Mouse (Mus musculus) intestine, embryonic 16.5 days (tissue): ENCODE results near the gene Mb21d2. TPM values are rescaled to one million over a fixed set of nuclear protein-coding genes. Genes with fewer than 3 reads are reported as not detected.

ENCODE experiments used
- ATAC-seq: fragments of 200-750 bp; cut with Nextera tagmentation; 2 replicates; pipeline ENCODE4 v1.8.0; 2017; ENCODE audit warnings: moderate TSS enrichment, moderate library complexity
- H3K27ac ChIP-seq: fragments of 300-500 bp; sonication (generic); 2 replicates; pipeline ENCODE4 v1.5.1; 2014; ENCODE audit warnings: mild to moderate bottlenecking, low read length
- H3K27me3 ChIP-seq: fragments of 300-500 bp; sonication (generic); replicated peaks from 2 replicates; pipeline ENCODE4 v1.6.1; 2014; ENCODE audit warnings: low read length, control low read depth, mixed read lengths; ENCODE audit not compliant: control insufficient read depth, insufficient read depth
- H3K36me3 ChIP-seq: fragments of 300-500 bp; sonication (generic); 2 replicates; pipeline ENCODE4 v1.6.1; 2014; ENCODE audit warnings: low read length, control low read depth; ENCODE audit not compliant: control insufficient read depth, insufficient read depth
- H3K4me1 ChIP-seq: fragments of 300-500 bp; sonication (generic); 2 replicates; pipeline ENCODE4 v1.6.1; 2014; ENCODE audit warnings: low read length, control low read depth, mixed read lengths; ENCODE audit not compliant: control insufficient read depth, insufficient read depth
- H3K4me2 ChIP-seq: fragments of 300-500 bp; sonication (generic); 2 replicates; pipeline ENCODE4 v1.6.1; 2014; ENCODE audit warnings: low read depth, low read length, control low read depth
- H3K4me3 ChIP-seq: fragments of 300-500 bp; sonication (generic); 2 replicates; pipeline ENCODE4 v1.5.1; 2014; ENCODE audit warnings: mild to moderate bottlenecking, low read length
- H3K9ac ChIP-seq: fragments of 300-500 bp; sonication (generic); 2 replicates; pipeline ENCODE4 v1.6.1; 2014; ENCODE audit warnings: low read depth, low read length
- H3K9me3 ChIP-seq: fragments of 300-500 bp; sonication (generic); 2 replicates; pipeline ENCODE4 v1.6.1; 2016; ENCODE audit warnings: low read length, control low read depth; ENCODE audit not compliant: control insufficient read depth
- WGBS: fragments of 180-500 bp; shearing (Covaris S2); extraction: QIAGEN DNeasy Blood & Tissue Kit; methylation state at CpG from one replicate; pipeline ENCODE4 v1.1.7; 2014; 5-methylcytosine and 5-hydroxymethylcytosine counted together
- polyA plus RNA-seq: library from polyadenylated mRNA; unstranded; fragments of >200 nt; fragmentation: Nextera tagmentation; extraction: Ambion mirVana; gene quantifications from 2 replicates; pipeline ENCODE4 v1.2.1, GENCODE M21; 2015

The Mb21d2 gene
- polyA plus RNA-seq, 1 experiment from 2014 or later, result 6.6 TPM

DNA sequence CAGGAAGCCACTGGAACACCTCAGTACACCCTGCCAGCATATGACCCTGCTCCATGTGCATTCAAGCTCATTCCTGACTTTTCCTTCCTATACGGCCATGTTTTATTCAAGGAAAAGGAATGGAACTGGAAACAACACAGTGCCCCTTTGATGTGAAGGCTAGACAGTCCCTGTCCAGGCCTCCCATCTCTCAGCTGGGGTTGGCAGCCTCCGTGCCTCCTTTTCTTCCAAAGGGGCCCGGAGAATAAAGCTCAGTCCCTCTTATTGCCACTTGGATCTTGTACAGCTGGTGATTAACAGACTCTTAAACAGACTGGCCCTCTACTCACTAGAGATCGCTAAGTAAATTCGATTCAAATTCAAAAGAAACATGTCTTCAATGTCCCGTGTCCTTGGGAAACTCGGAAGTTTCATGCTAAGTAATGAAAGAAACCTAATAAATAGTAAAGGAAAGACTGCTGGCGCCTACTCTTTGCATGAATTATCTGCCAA is 56.0 kb downstream of the Mb21d2 start:
- Histone ChIP-seq H3K4me3 (no peak overlapping the region), H3K27me3 (no peaks in the 10 kb centered on the region), H3K9ac (no peak overlapping the region), H3K4me2 (no peak overlapping the region), H3K36me3 (no peaks in the 10 kb centered on the region), H3K27ac (no peak overlapping the region), H3K4me1 (peaks cover 22% of the 10 kb centered on the region), H3K9me3 (no peaks in the 10 kb centered on the region)
- whole genome bisulfite sequencing, result 75% methylated on average over 8 of the region's 8 CpGs
- no peak for ATAC-seq

DNA sequence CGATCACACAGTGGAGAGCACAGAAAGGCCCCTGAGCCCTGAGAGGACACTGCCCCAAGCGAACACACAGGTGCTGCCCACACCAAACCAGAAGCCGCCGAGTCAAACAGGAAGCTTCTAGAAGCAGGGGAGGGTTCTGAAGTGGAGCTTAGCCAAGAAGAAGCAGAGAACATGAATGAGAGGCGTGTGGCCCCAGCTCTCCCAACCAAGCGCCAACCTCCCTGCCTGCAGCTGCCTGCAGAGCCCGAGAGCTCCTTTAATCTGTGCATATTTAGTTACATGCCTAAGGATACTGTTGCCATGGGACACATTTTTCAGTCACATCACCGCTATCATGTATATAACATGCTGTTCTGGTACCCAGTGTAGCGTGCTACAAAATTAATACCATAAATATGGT is 58.6 kb downstream of the Mb21d2 start:
- ATAC-seq, result no peak
- H3K9ac ChIP-seq, result no peak overlapping the region
- H3K27me3 ChIP-seq, result no peaks in the 10 kb centered on the region
- no peak overlapping the region for H3K4me3 ChIP-seq
- no peak overlapping the region for H3K4me2 ChIP-seq
- H3K9me3 ChIP-seq, result no peaks in the 10 kb centered on the region
- no peaks in the 10 kb centered on the region for H3K36me3 ChIP-seq
- peaks cover 24% of the 10 kb centered on the region for H3K4me1 ChIP-seq
- no peak overlapping the region for H3K27ac ChIP-seq
- WGBS, result 69% methylated on average over 9 of the region's 9 CpGs

DNA sequence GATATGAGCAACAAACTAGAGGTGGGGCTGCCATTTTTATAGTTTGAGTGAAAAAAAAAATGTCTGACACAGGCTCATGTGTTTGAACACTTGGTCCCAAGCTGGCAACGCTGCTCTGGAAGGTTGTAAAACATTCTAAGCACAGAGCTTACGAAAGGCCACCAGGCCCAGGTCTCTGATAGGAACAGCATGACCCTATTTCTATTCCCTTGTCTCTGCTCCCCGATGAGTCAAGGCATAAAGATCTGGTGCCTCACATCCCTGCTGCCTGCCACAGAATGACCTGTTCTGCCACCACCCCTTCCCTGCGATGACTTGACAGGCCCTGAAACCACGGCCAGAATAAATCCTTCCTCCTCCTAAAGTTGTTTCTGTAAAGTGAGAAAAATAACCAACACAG is 59.0 kb downstream of the Mb21d2 start:
- 67% methylated on average over 5 of the region's 5 CpGs for WGBS
- no peaks in the 10 kb centered on the region for H3K36me3 ChIP-seq
- no peaks in the 10 kb centered on the region for H3K9me3 ChIP-seq
- no peak overlapping the region for H3K4me2 ChIP-seq
- H3K4me3 ChIP-seq, result no peak overlapping the region
- H3K27me3 ChIP-seq, result no peaks in the 10 kb centered on the region
- no peak overlapping the region for H3K9ac ChIP-seq
- no peak overlapping the region for H3K27ac ChIP-seq
- ATAC-seq, result no peak
- H3K4me1 ChIP-seq, result peaks cover 24% of the 10 kb centered on the region

DNA sequence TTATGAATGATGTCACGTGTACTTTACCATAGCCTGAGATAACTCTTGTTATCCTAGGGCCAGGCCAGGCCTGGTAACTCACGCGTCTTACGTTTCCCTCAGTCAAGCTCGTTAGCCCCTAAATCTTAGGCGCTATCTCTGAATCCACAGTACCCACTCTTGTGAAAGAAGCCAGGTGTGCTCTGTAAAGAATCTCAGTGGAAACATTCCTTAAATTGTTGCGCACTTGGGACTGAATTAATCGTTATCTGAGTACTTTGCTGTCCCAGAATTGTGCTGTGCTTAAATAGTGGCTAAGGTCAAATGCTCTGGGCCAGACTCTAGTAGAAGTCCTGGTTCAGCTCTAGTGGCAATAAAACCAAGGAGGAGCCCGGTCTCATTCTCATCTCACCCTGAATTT is 60.6 kb downstream of the Mb21d2 start:
- no peaks in the 10 kb centered on the region for H3K9me3 ChIP-seq
- no peak overlapping the region for H3K4me3 ChIP-seq
- no peak overlapping the region for H3K4me2 ChIP-seq
- no peaks in the 10 kb centered on the region for H3K36me3 ChIP-seq
- no peaks in the 10 kb centered on the region for H3K27me3 ChIP-seq
- 49% methylated on average over 9 of the region's 9 CpGs for WGBS
- peaks cover 24% of the 10 kb centered on the region for H3K4me1 ChIP-seq
- no peak overlapping the region; the same call in 1 of the 2 replicates for H3K27ac ChIP-seq
- peak; percentile 39 for ATAC-seq
- H3K9ac ChIP-seq, result no peak overlapping the region

DNA sequence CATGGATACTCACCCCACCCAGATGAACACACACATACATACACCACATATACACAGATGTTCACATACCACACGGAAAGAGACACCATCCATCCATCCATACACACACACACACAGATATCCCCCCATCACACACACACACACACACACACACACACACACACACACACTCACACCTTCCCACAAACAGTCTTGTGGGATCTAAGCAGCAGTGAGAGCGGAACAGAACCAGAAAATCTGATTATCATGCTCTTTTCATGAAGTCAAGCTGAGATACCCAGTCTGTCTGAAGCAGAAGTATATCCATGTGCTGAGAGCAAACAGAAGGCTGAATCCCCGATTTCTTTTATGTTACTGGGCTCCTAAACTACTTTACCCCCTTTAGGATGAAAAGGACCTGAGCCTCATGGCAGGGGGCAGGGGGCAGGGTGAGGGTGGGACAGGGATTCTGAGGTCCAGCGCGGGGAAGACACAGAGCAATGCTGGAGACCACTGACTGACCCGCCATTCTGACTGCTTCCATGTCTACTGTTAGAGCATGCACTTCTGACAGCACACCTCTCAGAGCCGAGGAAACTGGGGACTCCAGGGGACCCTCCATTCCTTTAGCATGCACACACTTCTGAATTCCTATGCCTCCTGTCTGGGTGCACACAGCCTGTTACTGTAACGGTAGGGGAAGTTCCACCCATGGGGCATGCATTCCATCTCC is 62.7 kb downstream of the Mb21d2 start:
- H3K9me3 ChIP-seq, result no peaks in the 10 kb centered on the region
- H3K9ac ChIP-seq, result no peak overlapping the region
- 67% methylated on average over 8 of the region's 8 CpGs for WGBS
- no peaks in the 10 kb centered on the region for H3K27me3 ChIP-seq
- H3K4me2 ChIP-seq, result no peak overlapping the region
- no peak for ATAC-seq
- no peak overlapping the region for H3K27ac ChIP-seq
- H3K36me3 ChIP-seq, result no peaks in the 10 kb centered on the region
- H3K4me1 ChIP-seq, result peaks cover 33% of the 10 kb centered on the region
- no peak overlapping the region for H3K4me3 ChIP-seq

DNA sequence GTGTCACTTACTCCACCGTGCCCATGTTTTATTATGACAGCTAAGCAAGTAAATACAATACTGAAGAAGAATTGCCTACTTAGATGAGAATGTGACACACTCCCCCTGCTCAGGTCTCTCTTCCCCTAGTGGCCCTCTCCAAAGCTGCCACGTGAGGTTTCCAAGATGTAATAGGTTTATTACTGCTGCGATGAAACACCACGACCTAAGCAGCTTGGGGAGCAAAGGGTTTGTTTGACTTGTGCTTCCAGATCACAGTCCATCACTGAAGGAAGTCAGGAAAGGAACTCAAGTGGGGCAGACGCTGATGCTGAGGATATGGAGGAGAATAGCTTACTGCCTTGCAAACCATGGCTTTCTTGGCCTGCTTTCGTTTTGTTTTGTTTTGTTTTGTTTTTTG is 65.9 kb downstream of the Mb21d2 start:
- ATAC-seq, result peak; percentile 82
- WGBS, result 30% methylated on average over 6 of the region's 6 CpGs

DNA sequence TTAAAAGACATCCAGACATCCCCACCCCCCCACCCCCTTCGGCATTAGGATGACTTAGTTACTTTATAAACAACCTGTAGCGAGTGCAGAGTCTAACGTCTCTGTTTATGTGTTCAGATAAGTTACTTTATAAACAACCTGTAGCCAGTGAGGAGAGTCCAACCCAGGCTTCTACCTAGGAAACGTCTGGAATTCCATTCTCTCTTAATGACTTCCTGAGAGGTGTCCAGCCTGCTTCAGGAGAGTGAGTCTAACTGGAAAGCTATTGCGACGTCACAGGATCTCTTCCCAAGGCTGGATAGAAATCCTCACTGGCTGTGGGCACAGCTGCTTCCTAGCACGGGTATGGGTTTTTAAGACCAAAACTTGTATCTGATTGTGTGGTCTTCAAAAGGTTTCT is 67.4 kb downstream of the Mb21d2 start:
- peak; percentile 16; the same call in 1 of the 2 replicates for ATAC-seq
- no peaks in the 10 kb centered on the region for H3K27me3 ChIP-seq
- H3K4me1 ChIP-seq, result peaks cover 16% of the 10 kb centered on the region
- no peak overlapping the region for H3K4me2 ChIP-seq
- no peak overlapping the region for H3K9ac ChIP-seq
- no peak overlapping the region for H3K4me3 ChIP-seq
- 28% methylated on average over 7 of the region's 7 CpGs for WGBS
- no peaks in the 10 kb centered on the region for H3K9me3 ChIP-seq
- no peaks in the 10 kb centered on the region for H3K36me3 ChIP-seq
- peak overlapping the region; percentile 45; the same call in 1 of the 2 replicates for H3K27ac ChIP-seq

More for the DNA sequence above, 65.9 kb downstream of the Mb21d2 start:
- Histone ChIP-seq H3K9ac (no peak overlapping the region), H3K27me3 (no peaks in the 10 kb centered on the region), H3K4me1 (peaks cover 17% of the 10 kb centered on the region), H3K36me3 (no peaks in the 10 kb centered on the region), H3K9me3 (no peaks in the 10 kb centered on the region), H3K4me2 (no peak overlapping the region), H3K4me3 (no peak overlapping the region), H3K27ac (no peak overlapping the region)

DNA sequence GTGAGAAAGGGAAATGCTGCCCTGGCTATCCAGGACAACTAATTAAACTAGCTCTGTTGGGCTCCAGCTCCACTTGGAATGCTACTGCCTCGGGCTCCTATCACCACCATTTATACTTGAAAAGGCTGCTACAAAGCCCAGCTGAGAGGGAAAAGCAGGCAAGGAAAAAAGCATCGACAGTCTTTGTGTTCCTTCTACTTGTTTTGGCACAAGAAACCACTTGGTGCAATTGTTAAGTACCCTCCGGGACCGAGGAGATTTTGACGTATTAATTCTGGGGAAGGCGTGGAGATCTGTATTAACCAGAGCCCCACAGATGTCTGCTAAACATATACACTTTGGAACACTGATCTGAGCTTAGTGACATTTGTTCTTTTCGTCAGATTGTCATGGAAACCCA is 69.8 kb downstream of the Mb21d2 start:
- ATAC-seq, result no peak
- Histone ChIP-seq H3K9ac (no peak overlapping the region), H3K4me3 (no peak overlapping the region), H3K36me3 (no peaks in the 10 kb centered on the region), H3K27me3 (no peaks in the 10 kb centered on the region), H3K4me1 (peaks cover 16% of the 10 kb centered on the region), H3K27ac (no peak overlapping the region), H3K4me2 (no peak overlapping the region), H3K9me3 (no peaks in the 10 kb centered on the region)
- 45% methylated on average over 7 of the region's 7 CpGs for WGBS

DNA sequence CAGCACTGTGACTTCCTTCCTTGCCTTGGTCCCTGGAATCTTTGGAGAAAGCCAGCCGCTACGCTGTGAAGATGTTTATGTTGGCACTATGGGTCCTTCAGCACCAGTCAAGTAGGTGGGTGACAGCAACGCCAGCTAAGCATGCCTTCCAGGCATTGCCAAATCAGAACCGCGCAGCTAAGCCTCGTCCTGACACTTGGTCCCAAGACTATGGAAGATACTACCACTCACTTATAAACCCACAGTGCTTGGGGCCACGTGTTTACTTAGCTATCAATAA is 70.5 kb downstream of the Mb21d2 start:
- Histone ChIP-seq H3K4me2 (no peak overlapping the region), H3K36me3 (no peaks in the 10 kb centered on the region), H3K9ac (no peak overlapping the region), H3K4me3 (no peak overlapping the region), H3K4me1 (peaks cover 16% of the 10 kb centered on the region), H3K27ac (no peak overlapping the region), H3K9me3 (no peaks in the 10 kb centered on the region), H3K27me3 (no peaks in the 10 kb centered on the region)
- 60% methylated on average over 7 of the region's 7 CpGs for WGBS
- no peak for ATAC-seq
